ENCODE assay signal across 15 mouse cellular contexts in the genomic region with DNA sequence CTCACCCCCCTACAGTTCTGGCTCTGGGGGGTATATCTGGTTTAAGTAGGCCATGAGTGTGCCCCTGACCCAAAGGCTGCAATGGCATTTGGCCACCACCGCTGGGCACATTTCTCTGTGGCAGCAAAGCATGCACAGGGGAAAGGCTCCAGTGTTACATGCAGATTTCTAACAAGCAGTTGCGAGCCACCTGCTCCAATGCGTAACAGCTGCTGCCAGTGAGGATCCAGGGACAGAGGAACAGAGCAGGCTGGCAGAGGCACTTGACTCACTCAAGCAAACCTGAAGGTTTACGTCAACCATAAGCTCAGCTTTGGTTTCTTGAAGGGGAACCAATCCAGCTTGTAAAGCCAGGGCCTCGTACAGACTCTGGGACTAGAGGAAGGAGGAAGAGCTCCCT. TPM values are rescaled to one million over a fixed set of nuclear protein-coding genes. Genes with fewer than 3 reads are reported as not detected.
DNase-seq lines count a peak whose midpoint lies in the region.
"Had no signal": no experiment of that assay in that cellular context is flagged by ENCODE, and none has a peak within 500 bp of the region (broad histone marks: within the 10 kb centered on the region; RNA-seq: fewer than 3 reads in every experiment).

No protein-coding gene starts in this region.

- DNase-seq in gastrocnemius, postnatal 10 days, result peak; percentile 20
- no peak for DNase-seq in gastrocnemius, adult 18-20 months (ENCODE audit: low spot score)
- DNase-seq in retina, postnatal 1 day, result peak; percentile 5
- no peak for DNase-seq in retina, embryonic 14.5 days (ENCODE audit: low spot score)
- DNase-seq in layer of hippocampus, postnatal 10 days (ENCODE audit: low spot score in 2 of 2), result peak; percentile 42 to 50
- peak; percentile 47 to 52 for DNase-seq in right cerebral cortex, postnatal 36 days (ENCODE audit: low spot score in 2 of 2)
- DNase-seq in Muller cell, postnatal 12 days (ENCODE audit: inconsistent ontology term), result no peak
- no peak for DNase-seq in kidney, postnatal 25 days
- DNase-seq: adrenal gland, adult 2 months; B cell, adult 2 months; cerebellum, adult 9-10 months; embryo, embryonic 11 days; thymus, adult 18-20 months had no signal

RNA-seq across cellular contexts. Expression of a gene that starts 25.2 kb away (rescaled TPM):
- total RNA-seq in gastrocnemius, postnatal 10 days (2021), result 10 to 100 TPM; 23.6 to 28.1 TPM
- 1 to 10 TPM; 4.6 to 6.9 TPM for total RNA-seq in gastrocnemius, adult 18-20 months (2021)
- total RNA-seq in layer of hippocampus, postnatal 10 days (2021), result 10 to 100 TPM; 66.9 to 68.3 TPM

RNA-seq across cellular contexts. Expression of a gene that starts 25.3 kb away (rescaled TPM):
- 1 to 10 TPM; 5.9 to 6.4 TPM for total RNA-seq in gastrocnemius, postnatal 10 days (2021)
- total RNA-seq in gastrocnemius, adult 18-20 months (2021), result 1 to 10 TPM; 2.4 to 3.0 TPM
- 10 to 100 TPM; 15.1 to 17.0 TPM for total RNA-seq in layer of hippocampus, postnatal 10 days (2021)

RNA-seq across cellular contexts. Expression of a gene that starts 35.5 kb away (rescaled TPM):
- total RNA-seq in gastrocnemius, postnatal 10 days (2021), result 10 to 100 TPM; 22.2 to 23.7 TPM
- total RNA-seq in gastrocnemius, adult 18-20 months (2021), result 10 to 100 TPM; 33.6 to 37.8 TPM
- 10 to 100 TPM; 49.1 to 49.7 TPM for total RNA-seq in layer of hippocampus, postnatal 10 days (2021)

RNA-seq across cellular contexts. Expression of a gene that starts 35.8 kb away (rescaled TPM):
- 1 to 10 TPM; 4.4 TPM for total RNA-seq in gastrocnemius, postnatal 10 days (2021)
- 1 to 10 TPM; 5.4 to 6.2 TPM for total RNA-seq in gastrocnemius, adult 18-20 months (2021)
- total RNA-seq in layer of hippocampus, postnatal 10 days (2021), result 1 to 10 TPM; 8.3 to 8.9 TPM

RNA-seq across cellular contexts. Expression of a gene that starts 38.7 kb away (rescaled TPM):
- 1 to 10 TPM in 1 of 2 experiments, under 1 TPM in 1; 0.16 to 1.1 TPM for total RNA-seq in gastrocnemius, postnatal 10 days (2021)
- under 1 TPM in 1 of 2 experiments, not detected in 1; 0.83 TPM for total RNA-seq in gastrocnemius, adult 18-20 months (2021)
- total RNA-seq in layer of hippocampus, postnatal 10 days (2021), result under 1 TPM; 0.18 to 0.20 TPM
- total RNA-seq: megakaryocyte, adult 5-6 weeks; midbrain, postnatal 0 days had no signal

Comparison
In these comparisons a context has a peak if more than half of its experiments do, and no peak if none do; other contexts are left out.
1. DNase-seq: peak in gastrocnemius, postnatal 10 days (single experiment), retina, postnatal 1 day (single experiment), layer of hippocampus, postnatal 10 days (2 of 2) and right cerebral cortex, postnatal 36 days (2 of 2); none in gastrocnemius, adult 18-20 months (single experiment), retina, embryonic 14.5 days (single experiment), Muller cell, postnatal 12 days (single experiment) and kidney, postnatal 25 days (0 of 2).